Mouse (Mus musculus) embryonic stem cell, embryonic (primary cell): ENCODE data around the gene Rtl5.

Experiments
- CTCF ChIA-PET, 4 experiments: fragments of 300-600 bp in 2 of 4; fragments of 350-600 bp in 2 of 4; sonication (Branson Sonifier 250); formaldehyde crosslinking; loops; one replicate each; lab custom pipeline; 2022; ENCODE audit warnings: inconsistent platforms in 2 of 4; lab: Charles Lee
- POLR2A ChIA-PET, 4 experiments: fragments of 300-600 bp in 2 of 4; fragments of 350-600 bp in 2 of 4; sonication (Branson Sonifier 250); formaldehyde crosslinking; loops; one replicate each; lab custom pipeline; 2022; ENCODE audit warnings: antibody characterized with exemption in 4 of 4, inconsistent platforms in 1 of 4; lab: Charles Lee

Gene Rtl5

GRCm38 (mm10) chrX:102071517-102071916, 413 bp upstream of the Rtl5 start:
- ChIA-PET CTCF (interaction anchor here in 2 of 4 experiments (0.6 to 1.1 kb wide), 3 partner anchors 90 to 129 kb away, joined by 3 read pairs; no protein-coding TSS in a partner anchor), POLR2A (interaction anchor here in 3 of 4 experiments (0.6 to 2.2 kb wide), 10 partner anchors 10 to 118 kb away, joined by 3 to 5 read pairs (median 3); partner anchors contain the start of genes Rps4x (in 3 of the 3), Ercc6l (in 2 of the 3) and Pin4 (in 2 of the 3))

GRCm38 (mm10) chrX:102068811-102069540, 2.1 kb downstream of the Rtl5 start:
- ChIA-PET POLR2A (interaction anchor here in 1 of 4 experiments (1.2 kb wide), 1 partner anchor 89 kb away, joined by 3 read pairs; no protein-coding TSS in a partner anchor), CTCF (interaction anchor here in 1 of 4 experiments (0.9 to 1.1 kb wide), 2 partner anchors 88 to 941 kb away, joined by 3 read pairs; no protein-coding TSS in a partner anchor)

- POLR2A ChIA-PET, result no interaction called here
- CTCF ChIA-PET, result interaction anchor here in 3 of 4 experiments (0.6 to 2.1 kb wide), 4 partner anchors 20 to 231 kb away, joined by 3 to 21 read pairs (median 10); no protein-coding TSS in a partner anchor
Measured at GRCm38 (mm10) chrX:102067118-102067517, 4.0 kb downstream of the Rtl5 start.

- POLR2A ChIA-PET, result interaction anchor here in 2 of 4 experiments (0.9 to 1.1 kb wide), 2 partner anchors 14 to 86 kb away, joined by 3 to 5 read pairs; no protein-coding TSS in a partner anchor
Measured at GRCm38 (mm10) chrX:102066134-102066533, 5.0 kb downstream of the Rtl5 start.

GRCm38 (mm10) chrX:102065213-102065775, 5.8 kb downstream of the Rtl5 start:
- CTCF ChIA-PET, result interaction anchor here (0.6 to 2.1 kb wide), 8 partner anchors 8 to 111 kb away, joined by 3 to 21 read pairs (median 5); no protein-coding TSS in a partner anchor
- POLR2A ChIA-PET, result no interaction called here

More at GRCm38 (mm10) chrX:102066134-102066533, 5.0 kb downstream of the Rtl5 start:
- CTCF ChIA-PET, result interaction anchor here (0.6 to 2.1 kb wide), 19 partner anchors 8 to 112 kb away, joined by 3 to 21 read pairs (median 3); partner anchors contain the start of gene Ercc6l (in 1 of the 4)

GRCm38 (mm10) chrX:102064062-102064461, 7.0 kb downstream of the Rtl5 start:
- ChIA-PET POLR2A (interaction anchor here in 1 of 4 experiments (1.3 kb wide), 1 partner anchor 21 kb away, joined by 3 read pairs; no protein-coding TSS in a partner anchor), CTCF (interaction anchor here (0.6 to 1.4 kb wide), 4 partner anchors 83 to 1491 kb away, joined by 3 to 9 read pairs (median 4); no protein-coding TSS in a partner anchor)

GRCm38 (mm10) chrX:102060891-102061290, 10.2 kb downstream of the Rtl5 start:
- CTCF ChIA-PET, result interaction anchor here in 2 of 4 experiments (0.5 to 0.7 kb wide), 2 partner anchors 288 to 321 kb away, joined by 3 to 11 read pairs; no protein-coding TSS in a partner anchor
- POLR2A ChIA-PET, result interaction anchor here in 1 of 4 experiments (0.9 to 1.7 kb wide), 2 partner anchors 62 to 125 kb away, joined by 3 to 5 read pairs; no protein-coding TSS in a partner anchor

- POLR2A ChIA-PET, result interaction anchor here in 1 of 4 experiments (1.7 kb wide), 1 partner anchor 126 kb away, joined by 5 read pairs; no protein-coding TSS in a partner anchor
- CTCF ChIA-PET, result no interaction called here
Measured at GRCm38 (mm10) chrX:102060243-102060642, 10.9 kb downstream of the Rtl5 start.

- CTCF ChIA-PET, result no interaction called here
- POLR2A ChIA-PET, result interaction anchor here in 1 of 4 experiments (1.7 kb wide), 1 partner anchor 127 kb away, joined by 5 read pairs; no protein-coding TSS in a partner anchor
Measured at GRCm38 (mm10) chrX:102059437-102059836, 11.7 kb downstream of the Rtl5 start.

- ChIA-PET POLR2A (no interaction called here), CTCF (no interaction called here)
Measured at GRCm38 (mm10) chrX:102054009-102054408, 17.1 kb downstream of the Rtl5 start.

- ChIA-PET CTCF (no interaction called here), POLR2A (interaction anchor here in 2 of 4 experiments (0.7 to 0.9 kb wide), 2 partner anchors 18 to 50 kb away, joined by 3 read pairs; no protein-coding TSS in a partner anchor)
Measured at GRCm38 (mm10) chrX:102053371-102053770, 17.7 kb downstream of the Rtl5 start.

- ChIA-PET POLR2A (interaction anchor here in 1 of 4 experiments (1.3 kb wide), 1 partner anchor 47 kb away, joined by 3 read pairs; no protein-coding TSS in a partner anchor), CTCF (interaction anchor here in 1 of 4 experiments (1.7 kb wide), 1 partner anchor 97 kb away, joined by 4 read pairs; no protein-coding TSS in a partner anchor)
Measured at GRCm38 (mm10) chrX:102051225-102051624, 19.9 kb downstream of the Rtl5 start.

GRCm38 (mm10) chrX:102050552-102050951, 20.6 kb downstream of the Rtl5 start:
- ChIA-PET CTCF (interaction anchor here in 1 of 4 experiments (1.7 kb wide), 1 partner anchor 96 kb away, joined by 4 read pairs; no protein-coding TSS in a partner anchor), POLR2A (interaction anchor here in 1 of 4 experiments (1.3 kb wide), 1 partner anchor 46 kb away, joined by 3 read pairs; no protein-coding TSS in a partner anchor)

GRCm38 (mm10) chrX:102042386-102042785, 28.7 kb downstream of the Rtl5 start:
- POLR2A ChIA-PET, result interaction anchor here in 2 of 4 experiments (0.7 to 0.9 kb wide), 4 partner anchors 22 to 284 kb away, joined by 3 to 5 read pairs (median 3); no protein-coding TSS in a partner anchor
- CTCF ChIA-PET, result interaction anchor here in 3 of 4 experiments (0.6 to 1.6 kb wide), 4 partner anchors 58 to 121 kb away, joined by 3 to 17 read pairs (median 10); partner anchors contain the start of gene Pin4 (in 1 of the 3)

- ChIA-PET CTCF (no interaction called here), POLR2A (interaction anchor here in 1 of 4 experiments (0.7 kb wide), 1 partner anchor 12 kb away, joined by 3 read pairs; no protein-coding TSS in a partner anchor)
Measured at GRCm38 (mm10) chrX:102041562-102041961, 29.5 kb downstream of the Rtl5 start.

GRCm38 (mm10) chrX:102037506-102037905, 33.6 kb downstream of the Rtl5 start:
- CTCF ChIA-PET, result no interaction called here
- POLR2A ChIA-PET, result interaction anchor here in 1 of 4 experiments (0.9 kb wide), 1 partner anchor 21 kb away, joined by 4 read pairs; no protein-coding TSS in a partner anchor

- ChIA-PET POLR2A (interaction anchor here in 1 of 4 experiments (0.9 kb wide), 1 partner anchor 20 kb away, joined by 4 read pairs; no protein-coding TSS in a partner anchor), CTCF (interaction anchor here in 1 of 4 experiments (0.6 kb wide), 1 partner anchor 41 kb away, joined by 4 read pairs; no protein-coding TSS in a partner anchor)
Measured at GRCm38 (mm10) chrX:102036866-102037361, 34.2 kb downstream of the Rtl5 start.
